Mouse (Mus musculus): ENCODE data around the gene Mindy1. TPM values are rescaled to one million over a fixed set of nuclear protein-coding genes. Genes with fewer than 3 reads are reported as not detected.

Mindy1 gene
- polyA plus RNA-seq, 1 experiment from 2014 or later, result 42.5 TPM

- H3K9me3 ChIP-seq (replicated peaks; ENCODE audit: control insufficient read depth, low read length, poor library complexity, severe bottlenecking), result no peaks in the 10 kb centered on the region
- peaks cover 11% of the 10 kb centered on the region; the same call in 1 of the 2 replicates for H3K36me3 ChIP-seq (ENCODE audit: control insufficient read depth, insufficient read depth, low read length)
- 83% methylated on average over 5 of the region's 5 CpGs for WGBS
These were observed 13.6 kb downstream of the Mindy1 start for GRCm38 (mm10) chr3:95294718-95295117.

GRCm38 (mm10) chr3:95295321-95296102 lies 14.4 kb downstream of the Mindy1 start:
- peaks cover 11% of the 10 kb centered on the region; the same call in 1 of the 2 replicates for H3K36me3 ChIP-seq (ENCODE audit: control insufficient read depth, insufficient read depth, low read length)

More at GRCm38 (mm10) chr3:95294718-95295117, 13.6 kb downstream of the Mindy1 start:
- H3K4me2 ChIP-seq (ENCODE audit: low read length), result no peak overlapping the region
- H3K4me3 ChIP-seq (ENCODE audit: low read depth, low read length), result no peak overlapping the region
- no peaks in the 10 kb centered on the region for H3K4me1 ChIP-seq (ENCODE audit: control insufficient read depth, insufficient read depth, low read length)
- no peak for ATAC-seq
- H3K27ac ChIP-seq (ENCODE audit: low read length), result no peak overlapping the region
- no peaks in the 10 kb centered on the region for H3K27me3 ChIP-seq (ENCODE audit: control insufficient read depth, insufficient read depth, low read depth, low read length)
- H3K9ac ChIP-seq (ENCODE audit: low read depth, low read length), result no peak overlapping the region

GRCm38 (mm10) chr3:95296103-95296469 lies 14.9 kb downstream of the Mindy1 start:
- 9% methylated on average over 5 of the region's 5 CpGs for WGBS
- H3K4me1 ChIP-seq (ENCODE audit: control insufficient read depth, insufficient read depth, low read length), result no peaks in the 10 kb centered on the region
- no peak overlapping the region for H3K27ac ChIP-seq (ENCODE audit: low read length)
- peaks cover 11% of the 10 kb centered on the region; the same call in 1 of the 2 replicates for H3K36me3 ChIP-seq (ENCODE audit: control insufficient read depth, insufficient read depth, low read length)
- H3K4me2 ChIP-seq (ENCODE audit: low read length), result no peak overlapping the region
- no peak overlapping the region for H3K9ac ChIP-seq (ENCODE audit: low read depth, low read length)
- no peaks in the 10 kb centered on the region for H3K9me3 ChIP-seq (replicated peaks; ENCODE audit: control insufficient read depth, low read length, poor library complexity, severe bottlenecking)
- ATAC-seq, result no peak
- H3K4me3 ChIP-seq (ENCODE audit: low read depth, low read length), result no peak overlapping the region
- H3K27me3 ChIP-seq (ENCODE audit: control insufficient read depth, insufficient read depth, low read depth, low read length), result no peaks in the 10 kb centered on the region

More at GRCm38 (mm10) chr3:95295321-95296102, 14.4 kb downstream of the Mindy1 start:
- H3K4me3 ChIP-seq (ENCODE audit: low read depth, low read length), result no peak overlapping the region
- H3K27me3 ChIP-seq (ENCODE audit: control insufficient read depth, insufficient read depth, low read depth, low read length), result no peaks in the 10 kb centered on the region
- no peaks in the 10 kb centered on the region for H3K9me3 ChIP-seq (replicated peaks; ENCODE audit: control insufficient read depth, low read length, poor library complexity, severe bottlenecking)
- no peaks in the 10 kb centered on the region for H3K4me1 ChIP-seq (ENCODE audit: control insufficient read depth, insufficient read depth, low read length)
- no peak overlapping the region for H3K27ac ChIP-seq (ENCODE audit: low read length)
- no peak for ATAC-seq
- H3K4me2 ChIP-seq (ENCODE audit: low read length), result no peak overlapping the region
- 82% methylated on average over 11 of the region's 11 CpGs for WGBS
- H3K9ac ChIP-seq (ENCODE audit: low read depth, low read length), result no peak overlapping the region

GRCm38 (mm10) chr3:95298018-95298417 lies 16.9 kb downstream of the Mindy1 start:
- no peak overlapping the region for H3K4me3 ChIP-seq (ENCODE audit: low read depth, low read length)
- 95% methylated on average over 7 of the region's 7 CpGs for WGBS
- no peak overlapping the region for H3K27ac ChIP-seq (ENCODE audit: low read length)
- H3K9me3 ChIP-seq (replicated peaks; ENCODE audit: control insufficient read depth, low read length, poor library complexity, severe bottlenecking), result no peaks in the 10 kb centered on the region
- 0 out of 2 replicates have a peak, but pooled peaks cover 5% of the 10 kb centered on the region for H3K36me3 ChIP-seq (ENCODE audit: control insufficient read depth, insufficient read depth, low read length)
- ATAC-seq, result no peak
- H3K27me3 ChIP-seq (ENCODE audit: control insufficient read depth, insufficient read depth, low read depth, low read length), result no peaks in the 10 kb centered on the region
- no peaks in the 10 kb centered on the region for H3K4me1 ChIP-seq (ENCODE audit: control insufficient read depth, insufficient read depth, low read length)
- no peak overlapping the region for H3K9ac ChIP-seq (ENCODE audit: low read depth, low read length)
- H3K4me2 ChIP-seq (ENCODE audit: low read length), result no peak overlapping the region

- 78% methylated on average over 3 of the region's 3 CpGs for WGBS
- Histone ChIP-seq H3K27me3 (ENCODE audit: control insufficient read depth, insufficient read depth, low read depth, low read length) (no peaks in the 10 kb centered on the region), H3K27ac (ENCODE audit: low read length) (no peak overlapping the region), H3K36me3 (ENCODE audit: control insufficient read depth, insufficient read depth, low read length) (no peaks in the 10 kb centered on the region), H3K4me3 (ENCODE audit: low read depth, low read length) (no peak overlapping the region), H3K9ac (ENCODE audit: low read depth, low read length) (no peak overlapping the region), H3K4me2 (ENCODE audit: low read length) (no peak overlapping the region), H3K4me1 (ENCODE audit: control insufficient read depth, insufficient read depth, low read length) (no peaks in the 10 kb centered on the region), H3K9me3 (replicated peaks; ENCODE audit: control insufficient read depth, low read length, poor library complexity, severe bottlenecking) (no peaks in the 10 kb centered on the region)
- no peak for ATAC-seq
These were observed 20.2 kb downstream of the Mindy1 start for GRCm38 (mm10) chr3:95301204-95301796.

- no peak overlapping the region for H3K4me2 ChIP-seq (ENCODE audit: low read length)
- no peak for ATAC-seq
- WGBS, result 91% methylated on average over 4 of the region's 4 CpGs
- no peak overlapping the region for H3K9ac ChIP-seq (ENCODE audit: low read depth, low read length)
- no peaks in the 10 kb centered on the region for H3K9me3 ChIP-seq (replicated peaks; ENCODE audit: control insufficient read depth, low read length, poor library complexity, severe bottlenecking)
- H3K4me1 ChIP-seq (ENCODE audit: control insufficient read depth, insufficient read depth, low read length), result no peaks in the 10 kb centered on the region
- H3K36me3 ChIP-seq (ENCODE audit: control insufficient read depth, insufficient read depth, low read length), result no peaks in the 10 kb centered on the region
- H3K27me3 ChIP-seq (ENCODE audit: control insufficient read depth, insufficient read depth, low read depth, low read length), result no peaks in the 10 kb centered on the region
- H3K4me3 ChIP-seq (ENCODE audit: low read depth, low read length), result no peak overlapping the region
- H3K27ac ChIP-seq (ENCODE audit: low read length), result no peak overlapping the region
These were observed 25.1 kb downstream of the Mindy1 start for GRCm38 (mm10) chr3:95306244-95306643.

- Histone ChIP-seq H3K4me2 (ENCODE audit: low read length) (no peak within 1 kb of the TSS), H3K4me1 (ENCODE audit: control insufficient read depth, insufficient read depth, low read length) (no peaks in the 10 kb centered on the region), H3K27ac (ENCODE audit: low read length) (no peak within 1 kb of the TSS), H3K36me3 (ENCODE audit: control insufficient read depth, insufficient read depth, low read length) (no peaks in the 10 kb centered on the region), H3K9ac (ENCODE audit: low read depth, low read length) (no peak within 1 kb of the TSS), H3K27me3 (ENCODE audit: control insufficient read depth, insufficient read depth, low read depth, low read length) (no peaks in the 10 kb centered on the region), H3K9me3 (replicated peaks; ENCODE audit: control insufficient read depth, low read length, poor library complexity, severe bottlenecking) (no peaks in the 10 kb centered on the region), H3K4me3 (ENCODE audit: low read depth, low read length) (no peak within 1 kb of the TSS)
- no peak for ATAC-seq
- 80% methylated on average over 7 of the region's 7 CpGs for WGBS
These were observed 26.0 kb downstream of the Mindy1 start, which contains the start of gene Anxa9 for GRCm38 (mm10) chr3:95307100-95307499. Anxa9 (minus strand) TSS chr3:95307176.

- H3K4me2 ChIP-seq (ENCODE audit: low read length), result no peak overlapping the region
- no peaks in the 10 kb centered on the region for H3K9me3 ChIP-seq (replicated peaks; ENCODE audit: control insufficient read depth, low read length, poor library complexity, severe bottlenecking)
- no peaks in the 10 kb centered on the region for H3K36me3 ChIP-seq (ENCODE audit: control insufficient read depth, insufficient read depth, low read length)
- H3K4me1 ChIP-seq (ENCODE audit: control insufficient read depth, insufficient read depth, low read length), result no peaks in the 10 kb centered on the region
- WGBS, result 77% methylated on average over 3 of the region's 3 CpGs
- no peaks in the 10 kb centered on the region for H3K27me3 ChIP-seq (ENCODE audit: control insufficient read depth, insufficient read depth, low read depth, low read length)
- no peak overlapping the region for H3K27ac ChIP-seq (ENCODE audit: low read length)
- ATAC-seq, result no peak
- H3K9ac ChIP-seq (ENCODE audit: low read depth, low read length), result no peak overlapping the region
- no peak overlapping the region for H3K4me3 ChIP-seq (ENCODE audit: low read depth, low read length)
These were observed 29.4 kb downstream of the Mindy1 start for GRCm38 (mm10) chr3:95310496-95310895.
